Comparison of ENCODE assay signal across 9 mouse cellular contexts in the genomic region with DNA sequence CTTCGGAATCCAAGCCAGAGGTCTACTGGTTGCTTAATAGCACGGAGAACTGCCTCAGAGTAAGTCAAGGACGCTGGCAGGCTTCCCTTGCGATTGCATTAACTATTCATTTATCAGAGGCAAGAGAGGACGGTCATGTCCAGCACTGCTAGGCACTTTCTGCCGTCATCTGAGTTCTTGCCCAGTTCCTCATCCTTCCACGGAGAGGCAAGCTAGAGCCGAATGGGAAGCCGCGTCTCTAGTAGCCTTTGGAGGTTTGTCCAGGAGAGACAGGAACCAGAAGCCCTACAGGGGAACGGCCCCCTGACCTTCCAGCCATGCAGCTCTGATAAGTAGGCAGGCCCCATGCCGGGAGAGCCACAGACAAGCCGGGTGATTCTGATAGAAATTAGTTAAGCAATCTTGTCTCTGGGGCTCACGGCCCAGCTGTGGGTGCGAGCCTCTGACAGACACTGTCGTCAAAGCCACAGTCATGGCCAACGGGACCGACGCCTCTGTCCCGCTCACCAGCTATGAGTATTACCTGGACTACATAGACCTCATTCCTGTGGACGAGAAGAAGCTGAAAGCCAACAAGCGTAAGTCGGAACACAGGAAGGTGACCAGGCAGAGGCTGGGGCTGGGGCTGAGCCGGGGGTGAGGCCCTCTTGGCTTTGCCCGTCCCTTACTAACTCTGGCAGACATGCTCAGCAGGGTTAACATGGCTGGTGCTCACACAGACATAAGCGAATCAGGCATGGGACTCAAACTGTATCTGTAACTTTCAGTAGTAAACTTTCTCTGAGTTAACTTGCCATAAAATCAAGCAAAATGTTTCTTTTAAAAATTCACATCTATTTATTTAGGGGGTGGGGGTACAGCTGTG. TPM values are rescaled to one million over a fixed set of nuclear protein-coding genes. Genes with fewer than 3 reads are reported as not detected.
DNase-seq lines count a peak whose midpoint lies in the region; ATAC-seq and TF ChIP-seq lines count a peak whose summit lies in the region.
"Had no signal": no experiment of that assay in that cellular context is flagged by ENCODE, and none has a peak within 500 bp of the region (broad histone marks: within the 10 kb centered on the region; RNA-seq: fewer than 3 reads in every experiment).

A gene (plus strand): TSS at position 116 of the 865 bp plus-strand sequence.

- H3K9ac ChIP-seq in liver, embryonic 15.5 days: peak within 1 kb of the TSS; percentile 66

- no peaks in the 10 kb centered on the region for H3K27me3 ChIP-seq in spleen, adult 2 months (ENCODE audit: control insufficient read depth, insufficient read depth, low read length)
- H3K27me3 ChIP-seq in liver, embryonic 15.5 days: no peaks in the 10 kb centered on the region

- H3K4me3 ChIP-seq in spleen, adult 2 months (ENCODE audit: extremely low read depth, insufficient read depth, insufficient read length): no peak within 1 kb of the TSS
- H3K4me3 ChIP-seq in liver, embryonic 15.5 days (replicated peaks): peak within 1 kb of the TSS; percentile 61

- TF ChIP-seq POLR2A in spleen, adult 2 months (IDR thresholded peaks at IDR 0.05; ENCODE audit: low read depth, low read length): no peak

- 86% methylated on average over 26 of the region's 26 CpGs for WGBS in spleen, adult 2 months
- WGBS in liver, embryonic 15.5 days (ENCODE audit: insufficient replicate concordance): 37% methylated on average over 26 of the region's 26 CpGs

- TF ChIP-seq CTCF in spleen, adult 2 months (IDR thresholded peaks at IDR 0.05; ENCODE audit: extremely low read depth, insufficient read depth, insufficient read length, insufficient replicate concordance): no peak

- no peak for DNase-seq in spleen, adult 2 months (ENCODE audit: low read depth in 1 of 2, low spot score in 2 of 2)
- no peak for DNase-seq in spleen, adult 18-20 months
- DNase-seq in heart, adult 9 months (ENCODE audit: low spot score in 2 of 2): peak; percentile 76 to 78
- peak; percentile 36 for DNase-seq in yolk sac, embryonic 10.5 days (ENCODE audit: low spot score)
- DNase-seq in thymus, postnatal 4 days: no peak
- no peak for DNase-seq in right cerebral cortex, postnatal 4 days
- no peak for DNase-seq in cerebellum, postnatal 25 days
- DNase-seq: cerebellum, adult 8-10 months had no signal

- ATAC-seq in liver, embryonic 15.5 days (ENCODE audit: insufficient read depth): peak; percentile 82

- 0 out of 2 replicates have a peak within 1 kb of the TSS, but pooled peaks have one; percentile 1 for H3K27ac ChIP-seq in spleen, adult 2 months (ENCODE audit: insufficient read depth, low read length)
- H3K27ac ChIP-seq in liver, embryonic 15.5 days (replicated peaks): peak within 1 kb of the TSS; percentile 86

- H3K4me1 ChIP-seq in spleen, adult 2 months (ENCODE audit: control insufficient read depth, insufficient read depth, insufficient read length): no peaks in the 10 kb centered on the region
- H3K4me1 ChIP-seq in liver, embryonic 15.5 days (replicated peaks): peaks cover 66% of the 10 kb centered on the region

- H3K36me3 ChIP-seq in spleen, adult 2 months (ENCODE audit: control insufficient read depth, insufficient read depth, low read length): no peaks in the 10 kb centered on the region
- H3K36me3 ChIP-seq in liver, embryonic 15.5 days (replicated peaks): 0 out of 2 replicates have a peak, but pooled peaks cover 5% of the 10 kb centered on the region

- H3K9me3 ChIP-seq in liver, embryonic 15.5 days (replicated peaks): no peaks in the 10 kb centered on the region

- peak within 1 kb of the TSS; percentile 67 for H3K4me2 ChIP-seq in liver, embryonic 15.5 days

RNA-seq across cellular contexts. Expression of the gene that starts here (rescaled TPM):
- 11.6 and 12.0 TPM in 2 replicates for polyA plus RNA-seq in spleen, adult 2 months (2012; rRNA removed)
- polyA plus RNA-seq in liver, embryonic 15.5 days (2015; fragmentation: Nextera tagmentation; extraction: Ambion mirVana): 32.9 and 34.0 TPM in 2 replicates

Comparison
In these comparisons a context has a peak if more than half of its experiments do, and no peak if none do; other contexts are left out.
1. DNase-seq: peak in heart, adult 9 months (2 of 2) and yolk sac, embryonic 10.5 days (single experiment); none in spleen, adult 2 months (0 of 2), spleen, adult 18-20 months (0 of 2), thymus, postnatal 4 days (single experiment), right cerebral cortex, postnatal 4 days (single experiment) and cerebellum, postnatal 25 days (0 of 2).